Mouse (Mus musculus) CD8-positive naive resting alpha-beta T cell, adult 2 months (primary cell): ENCODE results near the gene Vmn1r179.
"Not testable (repeated sequence)": the region's sequence is repeated elsewhere in the genome, so short reads cannot be mapped to it uniquely, and the experiment has no call there.

Source experiments
- DNase-seq, 2 experiments: peaks; one replicate each; pipeline ENCODE4 v3.0.0; 2022; ENCODE audit warnings: low read depth in 2 of 2, low spot score in 2 of 2

Vmn1r179 gene

GRCm38 (mm10) chr7:23926678-23927077, at the start of gene Vmn1r179:
Gene Vmn1r179, plus strand, starts transcription at chr7:23926978.
- no peak for DNase-seq

GRCm38 (mm10) chr7:23891709-23892108, 35.1 kb upstream of the Vmn1r179 start, which contains the start of gene Vmn1r178:
Gene Vmn1r178, plus strand, starts transcription at chr7:23892009.
- no peak for DNase-seq

GRCm38 (mm10) chr7:23950332-23950731, 23.6 kb downstream of the Vmn1r179 start, which contains the start of gene Vmn1r180:
Gene Vmn1r180, plus strand, starts transcription at chr7:23950632.
- DNase-seq = no peak

- DNase-seq = not testable (repeated sequence)
Observed at GRCm38 (mm10) chr7:23968044-23968443, 41.3 kb downstream of the Vmn1r179 start.

GRCm38 (mm10) chr7:23974315-23974714, 47.5 kb downstream of the Vmn1r179 start, which contains the start of gene Vmn1r181:
Gene Vmn1r181, plus strand, starts transcription at chr7:23974615.
- not testable (repeated sequence) for DNase-seq
